Mouse (Mus musculus) fat pad, adult 2 months (tissue): Measurements from ENCODE around the gene Cnp.
A peak's percentile ranks its signal among the peaks of the same experiment; 100 is the strongest.
"Not testable (repeated sequence)": the region's sequence is repeated elsewhere in the genome, so short reads cannot be mapped to it uniquely, and the experiment has no call there.

Experiments
- DNase-seq: peaks from one replicate; pipeline ENCODE4 v3.0.0-alpha.2; 2011; ENCODE audit warnings: low read depth, low spot score; ENCODE audit errors: extremely low read depth

The Cnp gene

GRCm38 (mm10) chr11:100574708-100575483 is at the start of gene Cnp:
Gene Cnp (plus strand): TSS chr11:100574904.
- no peak for DNase-seq

- no peak for DNase-seq
These were observed 49.6 kb upstream of the Cnp start for GRCm38 (mm10) chr11:100524987-100525630.

- no peak for DNase-seq
These were observed 48.5 kb upstream of the Cnp start for GRCm38 (mm10) chr11:100526052-100526816.

- DNase-seq, result no peak
These were observed 47.6 kb upstream of the Cnp start for GRCm38 (mm10) chr11:100527066-100527457.

GRCm38 (mm10) chr11:100527458-100528374 is 47.0 kb upstream of the Cnp start, which contains the start of gene Acly:
Gene Acly (minus strand): TSS chr11:100528000.
- peak; percentile 87 for DNase-seq

- no peak for DNase-seq
These were observed 46.1 kb upstream of the Cnp start for GRCm38 (mm10) chr11:100528375-100529165.

- no peak for DNase-seq
These were observed 40.8 kb upstream of the Cnp start for GRCm38 (mm10) chr11:100533871-100534270.

- DNase-seq, result not testable (repeated sequence)
These were observed 40.3 kb upstream of the Cnp start for GRCm38 (mm10) chr11:100534411-100534810.

- DNase-seq, result not testable (repeated sequence)
These were observed 39.9 kb upstream of the Cnp start for GRCm38 (mm10) chr11:100534821-100535220.

- no peak for DNase-seq
These were observed 38.7 kb upstream of the Cnp start for GRCm38 (mm10) chr11:100535996-100536395.

- no peak for DNase-seq
These were observed 38.2 kb upstream of the Cnp start for GRCm38 (mm10) chr11:100536466-100536865.

GRCm38 (mm10) chr11:100540966-100541365 is 33.7 kb upstream of the Cnp start:
- DNase-seq, result no peak

- no peak for DNase-seq
These were observed 33.1 kb upstream of the Cnp start for GRCm38 (mm10) chr11:100541577-100541976.

- peak; percentile 99 for DNase-seq
These were observed 29.6 kb upstream of the Cnp start, which contains the start of gene Ttc25 for GRCm38 (mm10) chr11:100544832-100545745. Gene Ttc25 (plus strand): TSS chr11:100545607.

- no peak for DNase-seq
These were observed 29.0 kb upstream of the Cnp start for GRCm38 (mm10) chr11:100545746-100546085.

- peak; percentile 93 for DNase-seq
These were observed 27.7 kb upstream of the Cnp start for GRCm38 (mm10) chr11:100546955-100547354.

GRCm38 (mm10) chr11:100548141-100548540 is 26.6 kb upstream of the Cnp start:
- no peak for DNase-seq

- DNase-seq, result no peak
These were observed 25.2 kb upstream of the Cnp start for GRCm38 (mm10) chr11:100549466-100549865.

- DNase-seq, result no peak
These were observed 24.6 kb upstream of the Cnp start for GRCm38 (mm10) chr11:100550101-100550500.
